Mouse (Mus musculus) C2C12 (cell line): Measurements from ENCODE around the gene Gpr162. TPM values are rescaled to one million over a fixed set of nuclear protein-coding genes. Genes with fewer than 3 reads are reported as not detected.
A peak's percentile ranks its signal among the peaks of the same experiment; 100 is the strongest.

ENCODE experiments used
- H3K27me3 ChIP-seq: one replicate; pipeline ENCODE4 v1.6.1; 2011; ENCODE audit not compliant: control insufficient read depth, insufficient read depth, insufficient read length
- H3K36me3 ChIP-seq: one replicate; pipeline ENCODE4 v1.6.1; 2011; ENCODE audit not compliant: control insufficient read depth, insufficient read depth
- H3K4me3 ChIP-seq: one replicate; pipeline ENCODE4 v1.5.1; 2011; ENCODE audit warnings: mild to moderate bottlenecking, control low read depth; ENCODE audit not compliant: poor library complexity, insufficient read depth, severe bottlenecking
- H3K79me2 ChIP-seq: one replicate; pipeline ENCODE4 v1.6.1; 2011; ENCODE audit not compliant: control insufficient read depth, insufficient read depth
- H3K79me3 ChIP-seq: one replicate; pipeline ENCODE4 v1.6.1; 2011; ENCODE audit warnings: low read depth, control low read depth
- H3ac ChIP-seq: one replicate; pipeline ENCODE3; 2011; ENCODE audit warnings: low read depth; ENCODE audit not compliant: control insufficient read depth, insufficient read length
- CEBPB ChIP-seq: IDR thresholded peaks from one replicate; pipeline ENCODE4 v1.6.1; 2011; ENCODE audit warnings: low read depth, mild to moderate bottlenecking, control low read depth, moderate library complexity
- CTCF ChIP-seq: IDR thresholded peaks from one replicate; pipeline ENCODE4 v1.5.1; 2011; ENCODE audit not compliant: control insufficient read depth, insufficient read depth, insufficient read length
- FOSL1 ChIP-seq: IDR thresholded peaks from one replicate; pipeline ENCODE4 v1.8.0; 2011; ENCODE audit warnings: mild to moderate bottlenecking, low read length; ENCODE audit not compliant: poor library complexity, insufficient read depth, severe bottlenecking
- MAX ChIP-seq: IDR thresholded peaks from one replicate; pipeline ENCODE4 v1.6.1; 2011; ENCODE audit warnings: mild to moderate bottlenecking, control low read depth
- MYOD1 ChIP-seq: IDR thresholded peaks from one replicate; pipeline ENCODE4 v1.6.1; 2011; ENCODE audit warnings: low read depth; ENCODE audit not compliant: control insufficient read depth, insufficient read length
- MYOG ChIP-seq: IDR thresholded peaks from one replicate; pipeline ENCODE4 v1.6.1; 2011; ENCODE audit not compliant: control insufficient read depth, insufficient read length; ENCODE audit errors: extremely low read depth
- USF1 ChIP-seq: IDR thresholded peaks from one replicate; pipeline ENCODE4 v1.6.1; 2011; ENCODE audit warnings: low read depth, mild to moderate bottlenecking, control low read depth, moderate library complexity
- polyA plus RNA-seq: library from polyadenylated mRNA; unstranded; fragments of >200 nt; fragmentation: generic; extraction: Trizol; gene quantifications from one replicate; pipeline ENCODE4 v1.2.1, GENCODE M21; 2012; ENCODE audit warnings: missing spikeins

Gpr162 gene
- polyA plus RNA-seq, 1 experiment = 0.05 TPM

GRCm38 (mm10) chr6:124854647-124855046 lies 9.1 kb downstream of the Gpr162 start:
- H3K4me3 ChIP-seq = no peak overlapping the region
- H3ac ChIP-seq = no peak overlapping the region
- no peaks in the 10 kb centered on the region for H3K79me2 ChIP-seq
- TF ChIP-seq USF1 = no peak
- no peak for TF ChIP-seq CEBPB
- TF ChIP-seq FOSL1 = no peak
- no peak for TF ChIP-seq MYOD1
- TF ChIP-seq MYOG = no peak
- no peak for TF ChIP-seq MAX
- no peak for TF ChIP-seq CTCF
- H3K27me3 ChIP-seq = peaks cover 3% of the 10 kb centered on the region
- H3K36me3 ChIP-seq = no peaks in the 10 kb centered on the region
- no peaks in the 10 kb centered on the region for H3K79me3 ChIP-seq

- no peaks in the 10 kb centered on the region for H3K36me3 ChIP-seq
- peaks cover 3% of the 10 kb centered on the region for H3K27me3 ChIP-seq
- no peak for TF ChIP-seq MAX
- TF ChIP-seq CEBPB = no peak
- no peaks in the 10 kb centered on the region for H3K79me2 ChIP-seq
- no peak overlapping the region for H3ac ChIP-seq
- no peaks in the 10 kb centered on the region for H3K79me3 ChIP-seq
- H3K4me3 ChIP-seq = no peak overlapping the region
These were observed 13.2 kb downstream of the Gpr162 start for GRCm38 (mm10) chr6:124850535-124850934.

- no peak for TF ChIP-seq MYOD1
- TF ChIP-seq USF1 = no peak
- TF ChIP-seq CTCF = peak; percentile 48
- no peak for TF ChIP-seq MAX
- no peaks in the 10 kb centered on the region for H3K36me3 ChIP-seq
- peaks cover 3% of the 10 kb centered on the region for H3K27me3 ChIP-seq
- no peaks in the 10 kb centered on the region for H3K79me3 ChIP-seq
- no peaks in the 10 kb centered on the region for H3K79me2 ChIP-seq
- H3ac ChIP-seq = no peak overlapping the region
- H3K4me3 ChIP-seq = no peak overlapping the region
These were observed 16.5 kb downstream of the Gpr162 start for GRCm38 (mm10) chr6:124847305-124847704.

GRCm38 (mm10) chr6:124840241-124841167 lies 23.3 kb downstream of the Gpr162 start, which contains the start of gene Gnb3:
TSS of gene Gnb3 (minus strand) at chr6:124840275.
- no peak within 1 kb of the TSS for H3K4me3 ChIP-seq
- no peak within 1 kb of the TSS for H3ac ChIP-seq
- H3K79me3 ChIP-seq = no peaks in the 10 kb centered on the region
- H3K27me3 ChIP-seq = peaks cover 5% of the 10 kb centered on the region
- no peaks in the 10 kb centered on the region for H3K79me2 ChIP-seq
- no peaks in the 10 kb centered on the region for H3K36me3 ChIP-seq
- TF ChIP-seq MAX (no peak), MYOG (no peak), FOSL1 (no peak), CTCF (no peak)

GRCm38 (mm10) chr6:124839805-124840204 lies 24.0 kb downstream of the Gpr162 start:
- no peak overlapping the region for H3K4me3 ChIP-seq
- TF ChIP-seq MYOG (no peak), USF1 (no peak), MAX (no peak), FOSL1 (no peak), CTCF (no peak), MYOD1 (no peak), CEBPB (no peak)

GRCm38 (mm10) chr6:124836411-124836810 lies 27.4 kb downstream of the Gpr162 start:
- peaks cover 3% of the 10 kb centered on the region for H3K79me3 ChIP-seq
- H3K36me3 ChIP-seq = peaks cover 26% of the 10 kb centered on the region
- TF ChIP-seq MYOD1 = no peak
- peaks cover 5% of the 10 kb centered on the region for H3K27me3 ChIP-seq
- no peak overlapping the region for H3K4me3 ChIP-seq
- no peak overlapping the region for H3ac ChIP-seq
- H3K79me2 ChIP-seq = peaks cover 3% of the 10 kb centered on the region

More at GRCm38 (mm10) chr6:124839805-124840204, 24.0 kb downstream of the Gpr162 start:
- H3K79me3 ChIP-seq = no peaks in the 10 kb centered on the region
- H3K36me3 ChIP-seq = no peaks in the 10 kb centered on the region
- H3K79me2 ChIP-seq = no peaks in the 10 kb centered on the region
- H3K27me3 ChIP-seq = peaks cover 5% of the 10 kb centered on the region
- H3ac ChIP-seq = no peak overlapping the region
